Mouse (Mus musculus) kidney, embryonic 15.5 days (tissue): ENCODE measurements at regions not wholly inside any gene's neighbourhood (a gene's known extent, or its start where the extent isn't known, plus 50 kb on each side); places are given as distances from the start of the nearest gene placed in this dataset.
A peak's percentile ranks its signal among the peaks of the same experiment; 100 is the strongest.

ENCODE experiments used
- ATAC-seq: fragments of 200-750 bp; cut with Nextera tagmentation; replicated peaks from 2 replicates; pipeline ENCODE4 v1.8.0; 2017; ENCODE audit warnings: moderate TSS enrichment; ENCODE audit not compliant: low FRiP score
- H3K27ac ChIP-seq: fragments of 300-500 bp; sonication (generic); 2 replicates; pipeline ENCODE4 v1.5.1; 2015; ENCODE audit warnings: mild to moderate bottlenecking, inconsistent platforms
- H3K27me3 ChIP-seq: fragments of 300-500 bp; sonication (generic); 2 replicates; pipeline ENCODE4 v1.6.1; 2015; ENCODE audit warnings: inconsistent platforms
- H3K36me3 ChIP-seq: fragments of 300-500 bp; sonication (generic); 2 replicates; pipeline ENCODE4 v1.6.1; 2015; ENCODE audit warnings: inconsistent platforms
- H3K4me1 ChIP-seq: fragments of 300-500 bp; sonication (generic); 2 replicates; pipeline ENCODE4 v1.6.1; 2015; ENCODE audit warnings: inconsistent platforms
- H3K4me2 ChIP-seq: fragments of 300-500 bp; sonication (generic); 2 replicates; pipeline ENCODE4 v1.6.1; 2015; ENCODE audit warnings: moderate library complexity, mild to moderate bottlenecking, inconsistent platforms
- H3K4me3 ChIP-seq: fragments of 300-500 bp; sonication (generic); replicated peaks from 2 replicates; pipeline ENCODE4 v1.5.1; 2015; ENCODE audit warnings: mild to moderate bottlenecking, inconsistent platforms
- H3K9ac ChIP-seq: fragments of 300-500 bp; sonication (generic); 2 replicates; pipeline ENCODE4 v1.6.1; 2015; ENCODE audit warnings: mild to moderate bottlenecking, inconsistent platforms
- H3K9me3 ChIP-seq: fragments of 300-500 bp; sonication (generic); replicated peaks from 2 replicates; pipeline ENCODE4 v1.6.1; 2016; ENCODE audit warnings: inconsistent platforms
- WGBS: fragments of 180-500 bp; shearing (Covaris S2); methylation state at CpG from one replicate; pipeline ENCODE4 v1.1.7; 2015; ENCODE audit warnings: mixed read lengths; 5-methylcytosine and 5-hydroxymethylcytosine counted together

GRCm38 (mm10) chr17:59793434-59793833 is 780.3 kb upstream of the Nudt12 start:
- H3K4me1 ChIP-seq = peaks cover 2% of the 10 kb centered on the region; the same call in 1 of the 2 replicates
- no peaks in the 10 kb centered on the region for H3K27me3 ChIP-seq
- no peak for ATAC-seq
- no peak overlapping the region for H3K27ac ChIP-seq
- H3K4me2 ChIP-seq = no peak overlapping the region
- H3K4me3 ChIP-seq = no peak overlapping the region
- H3K9me3 ChIP-seq = no peaks in the 10 kb centered on the region
- no peaks in the 10 kb centered on the region for H3K36me3 ChIP-seq
- no peak overlapping the region for H3K9ac ChIP-seq

GRCm38 (mm10) chr17:59792780-59793179 is 779.6 kb upstream of the Nudt12 start:
- Histone ChIP-seq H3K9ac (no peak overlapping the region), H3K4me2 (0 out of 2 replicates have a peak overlapping the region, but pooled peaks have one; percentile 3), H3K4me3 (no peak overlapping the region), H3K27ac (no peak overlapping the region), H3K4me1 (peaks cover 2% of the 10 kb centered on the region; the same call in 1 of the 2 replicates), H3K36me3 (no peaks in the 10 kb centered on the region), H3K9me3 (no peaks in the 10 kb centered on the region), H3K27me3 (no peaks in the 10 kb centered on the region)
- 0 out of 2 replicates have a peak, but pooled peaks have one; percentile 12 for ATAC-seq
- 43% methylated on average over 4 of the region's 4 CpGs for WGBS

GRCm38 (mm10) chr17:59774075-59774474 is 760.9 kb upstream of the Nudt12 start:
- WGBS = 28% methylated on average over 3 of the region's 3 CpGs
- Histone ChIP-seq H3K36me3 (no peaks in the 10 kb centered on the region), H3K4me1 (no peaks in the 10 kb centered on the region), H3K27me3 (no peaks in the 10 kb centered on the region), H3K9me3 (no peaks in the 10 kb centered on the region), H3K27ac (no peak overlapping the region), H3K9ac (no peak overlapping the region), H3K4me3 (no peak overlapping the region), H3K4me2 (no peak overlapping the region)
- ATAC-seq = no peak

GRCm38 (mm10) chr17:59766580-59766979 is 753.4 kb upstream of the Nudt12 start:
- WGBS = 79% methylated on average over 7 of the region's 7 CpGs
- no peaks in the 10 kb centered on the region for H3K27me3 ChIP-seq

GRCm38 (mm10) chr17:59764486-59764885 is 751.3 kb upstream of the Nudt12 start:
- Histone ChIP-seq H3K4me2 (no peak overlapping the region), H3K27me3 (no peaks in the 10 kb centered on the region), H3K9ac (no peak overlapping the region), H3K27ac (no peak overlapping the region), H3K4me1 (no peaks in the 10 kb centered on the region), H3K36me3 (no peaks in the 10 kb centered on the region), H3K4me3 (no peak overlapping the region), H3K9me3 (no peaks in the 10 kb centered on the region)
- ATAC-seq = no peak
- 76% methylated on average over 2 of the region's 2 CpGs for WGBS

More at GRCm38 (mm10) chr17:59766580-59766979, 753.4 kb upstream of the Nudt12 start:
- H3K4me2 ChIP-seq = no peak overlapping the region
- no peak overlapping the region for H3K4me3 ChIP-seq
- H3K27ac ChIP-seq = no peak overlapping the region
- no peak for ATAC-seq
- H3K9ac ChIP-seq = no peak overlapping the region
- H3K9me3 ChIP-seq = no peaks in the 10 kb centered on the region
- no peaks in the 10 kb centered on the region for H3K36me3 ChIP-seq
- no peaks in the 10 kb centered on the region for H3K4me1 ChIP-seq

- 52% methylated on average over 4 of the region's 4 CpGs for WGBS
- H3K27ac ChIP-seq = no peak overlapping the region
- no peaks in the 10 kb centered on the region for H3K36me3 ChIP-seq
- no peak overlapping the region for H3K9ac ChIP-seq
- no peaks in the 10 kb centered on the region for H3K4me1 ChIP-seq
- H3K4me3 ChIP-seq = no peak overlapping the region
- H3K9me3 ChIP-seq = no peaks in the 10 kb centered on the region
- H3K27me3 ChIP-seq = no peaks in the 10 kb centered on the region
- ATAC-seq = no peak
- H3K4me2 ChIP-seq = no peak overlapping the region
Observed at GRCm38 (mm10) chr17:59762068-59762467, 748.9 kb upstream of the Nudt12 start.

- Histone ChIP-seq H3K9me3 (no peaks in the 10 kb centered on the region), H3K27me3 (no peaks in the 10 kb centered on the region), H3K9ac (no peak overlapping the region), H3K4me2 (no peak overlapping the region), H3K27ac (no peak overlapping the region), H3K4me3 (no peak overlapping the region), H3K4me1 (no peaks in the 10 kb centered on the region), H3K36me3 (no peaks in the 10 kb centered on the region)
- 82% methylated on average over 5 of the region's 5 CpGs for WGBS
- no peak for ATAC-seq
Observed at GRCm38 (mm10) chr17:59760889-59761288, 747.7 kb upstream of the Nudt12 start.

- H3K9ac ChIP-seq = no peak overlapping the region
- no peak overlapping the region for H3K27ac ChIP-seq
- no peak for ATAC-seq
- H3K4me2 ChIP-seq = no peak overlapping the region
- WGBS = 64% methylated on average over 1 of the region's 1 CpGs
- H3K27me3 ChIP-seq = no peaks in the 10 kb centered on the region
- H3K4me1 ChIP-seq = no peaks in the 10 kb centered on the region
- no peak overlapping the region for H3K4me3 ChIP-seq
- no peaks in the 10 kb centered on the region for H3K36me3 ChIP-seq
- no peaks in the 10 kb centered on the region for H3K9me3 ChIP-seq
Observed at GRCm38 (mm10) chr17:59746106-59746505, 732.9 kb upstream of the Nudt12 start.
